Mouse (Mus musculus) midbrain, postnatal 0 days (tissue): ENCODE results near the gene Spata5. TPM values are rescaled to one million over a fixed set of nuclear protein-coding genes. Genes with fewer than 3 reads are reported as not detected.

ENCODE experiments used
- ATAC-seq: fragments of 200-750 bp; cut with Nextera tagmentation; 2 replicates; pipeline ENCODE4 v1.8.0; 2017; ENCODE audit warnings: moderate number of reproducible peaks, mild to moderate bottlenecking, moderate TSS enrichment, moderate library complexity; ENCODE audit not compliant: low FRiP score
- DNase-seq: peaks from one replicate; pipeline ENCODE4 v3.0.0-alpha.2; 2015; ENCODE audit warnings: low spot score
- H3K27ac ChIP-seq: fragments of 300-500 bp; sonication (generic); 2 replicates; pipeline ENCODE4 v1.5.1; 2014; ENCODE audit warnings: low read depth, mild to moderate bottlenecking, low read length, mixed read lengths
- H3K27me3 ChIP-seq: fragments of 300-500 bp; sonication (generic); 2 replicates; pipeline ENCODE4 v1.6.1; 2014; ENCODE audit warnings: low read length, control low read depth, mixed read lengths; ENCODE audit not compliant: insufficient read depth
- H3K36me3 ChIP-seq: fragments of 300-500 bp; sonication (generic); 2 replicates; pipeline ENCODE4 v1.6.1; 2014; ENCODE audit warnings: low read length, control low read depth, mixed read lengths; ENCODE audit not compliant: insufficient read depth
- H3K4me1 ChIP-seq: fragments of 300-500 bp; sonication (generic); 2 replicates; pipeline ENCODE4 v1.6.1; 2014; ENCODE audit warnings: mild to moderate bottlenecking, control low read depth, antibody characterized with exemption, low read length, mixed read lengths; ENCODE audit not compliant: insufficient read depth
- H3K4me2 ChIP-seq: fragments of 300-500 bp; sonication (generic); 2 replicates; pipeline ENCODE4 v1.6.1; 2014; ENCODE audit warnings: low read depth, mild to moderate bottlenecking, low read length, mixed read lengths; ENCODE audit not compliant: poor library complexity, severe bottlenecking
- H3K4me3 ChIP-seq: fragments of 300-500 bp; sonication (generic); 2 replicates; pipeline ENCODE4 v1.5.1; 2014; ENCODE audit warnings: low read depth, mild to moderate bottlenecking, low read length, moderate library complexity
- H3K9ac ChIP-seq: fragments of 300-500 bp; sonication (generic); replicated peaks from 2 replicates; pipeline ENCODE4 v1.6.1; 2014; ENCODE audit warnings: mild to moderate bottlenecking, low read length, moderate library complexity, mixed read lengths; ENCODE audit not compliant: poor library complexity, severe bottlenecking
- H3K9me3 ChIP-seq: fragments of 300-500 bp; sonication (generic); 2 replicates; pipeline ENCODE4 v1.6.1; 2016; ENCODE audit warnings: low read length, control low read depth
- CTCF ChIP-seq: IDR thresholded peaks from 2 replicates; pipeline ENCODE4 v1.5.1; 2016; ENCODE audit warnings: antibody characterized with exemption, mild to moderate bottlenecking
- WGBS: fragments of 180-500 bp; shearing (Covaris S2); extraction: QIAGEN DNeasy Blood & Tissue Kit; methylation state at CpG from one replicate; pipeline ENCODE4 v1.1.7; 2014; 5-methylcytosine and 5-hydroxymethylcytosine counted together
- polyA plus RNA-seq: library from polyadenylated mRNA; unstranded; fragments of >200 nt; fragmentation: Nextera tagmentation; extraction: Ambion mirVana; gene quantifications from 2 replicates; pipeline ENCODE4 v1.2.1, GENCODE M21; 2015
- total RNA-seq: library from RNA; depleted of rRNA; stranded (reverse); fragments of >200 nt; gene quantifications from 2 replicates; pipeline ENCODE4 v1.2.3, GENCODE M21; 2014; rRNA removed

Spata5 gene
- total and polyA plus RNA-seq, 2 experiments from 2014 or later: 18.9 to 19.5 TPM

DNA sequence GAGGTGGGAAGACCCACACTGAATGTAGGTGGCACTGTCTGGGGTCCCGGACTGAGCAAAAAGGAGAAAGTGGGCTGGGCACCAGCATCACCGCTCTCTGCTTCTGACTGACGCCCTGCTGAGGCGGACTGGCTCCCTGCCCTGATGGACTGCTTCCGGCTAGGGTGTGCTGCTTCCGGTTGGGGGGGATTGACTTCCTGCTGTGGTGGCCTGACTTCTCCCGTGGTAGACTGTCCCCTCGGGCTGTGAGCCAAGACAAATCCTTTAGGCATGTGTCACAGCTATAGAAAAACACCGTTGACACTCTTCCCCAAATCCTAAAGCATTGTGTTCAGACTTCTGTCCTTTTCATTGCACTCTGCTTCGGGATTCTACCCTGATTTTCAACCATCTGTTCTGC, 194.0 kb downstream of the Spata5 start:
- Histone ChIP-seq H3K4me1 (no peaks in the 10 kb centered on the region), H3K27me3 (no peaks in the 10 kb centered on the region), H3K27ac (no peak overlapping the region), H3K4me2 (no peak overlapping the region), H3K36me3 (no peaks in the 10 kb centered on the region), H3K9ac (no peak overlapping the region), H3K4me3 (no peak overlapping the region), H3K9me3 (no peaks in the 10 kb centered on the region)
- DNase-seq (no peak), ATAC-seq (no peak)
- WGBS: 59% methylated on average over 10 of the region's 10 CpGs
- TF ChIP-seq CTCF: no peak

DNA sequence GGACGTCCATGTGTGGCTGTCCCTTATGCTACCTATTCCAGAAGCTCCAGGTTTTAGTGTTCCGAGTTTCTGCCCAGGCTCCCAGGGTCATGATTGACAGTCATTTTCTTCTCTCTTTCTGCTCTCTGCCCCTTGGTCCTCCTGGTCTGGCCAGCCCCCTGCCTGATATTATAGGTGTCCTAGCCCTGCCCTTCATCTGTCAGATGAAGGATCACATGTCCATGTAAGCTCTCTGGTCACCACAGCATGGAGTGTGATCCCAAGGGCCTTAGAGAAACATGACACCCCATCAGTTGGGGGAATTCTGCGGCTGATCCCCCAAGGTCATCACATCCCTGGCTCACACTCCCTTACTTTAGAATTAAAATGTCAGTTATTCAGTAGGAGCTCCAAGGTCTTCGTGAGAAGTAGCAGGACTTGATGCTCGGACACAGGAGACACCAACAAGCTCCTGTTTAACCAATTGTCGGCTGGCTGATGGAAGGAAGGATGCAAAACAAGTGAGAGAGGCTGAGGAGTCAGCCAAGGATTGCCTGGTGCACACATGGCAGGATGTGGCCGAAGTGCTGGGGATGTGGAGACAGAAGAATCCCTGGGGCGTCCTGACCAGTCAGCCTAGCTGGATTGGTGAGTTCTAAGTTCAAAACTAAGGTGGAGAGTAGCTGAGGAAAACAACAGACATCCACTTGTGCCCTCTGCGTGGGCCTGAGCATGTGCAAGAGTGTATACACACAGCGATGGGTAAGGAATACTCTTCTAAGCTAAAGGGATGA, 195.4 kb downstream of the Spata5 start:
- no peak for DNase-seq
- Histone ChIP-seq H3K4me3 (no peak overlapping the region), H3K36me3 (no peaks in the 10 kb centered on the region), H3K4me2 (no peak overlapping the region), H3K27ac (no peak overlapping the region), H3K9ac (no peak overlapping the region), H3K27me3 (no peaks in the 10 kb centered on the region), H3K9me3 (no peaks in the 10 kb centered on the region), H3K4me1 (no peaks in the 10 kb centered on the region)
- no peak for ATAC-seq
- no peak for TF ChIP-seq CTCF
- WGBS: 89% methylated on average over 10 of the region's 10 CpGs

DNA sequence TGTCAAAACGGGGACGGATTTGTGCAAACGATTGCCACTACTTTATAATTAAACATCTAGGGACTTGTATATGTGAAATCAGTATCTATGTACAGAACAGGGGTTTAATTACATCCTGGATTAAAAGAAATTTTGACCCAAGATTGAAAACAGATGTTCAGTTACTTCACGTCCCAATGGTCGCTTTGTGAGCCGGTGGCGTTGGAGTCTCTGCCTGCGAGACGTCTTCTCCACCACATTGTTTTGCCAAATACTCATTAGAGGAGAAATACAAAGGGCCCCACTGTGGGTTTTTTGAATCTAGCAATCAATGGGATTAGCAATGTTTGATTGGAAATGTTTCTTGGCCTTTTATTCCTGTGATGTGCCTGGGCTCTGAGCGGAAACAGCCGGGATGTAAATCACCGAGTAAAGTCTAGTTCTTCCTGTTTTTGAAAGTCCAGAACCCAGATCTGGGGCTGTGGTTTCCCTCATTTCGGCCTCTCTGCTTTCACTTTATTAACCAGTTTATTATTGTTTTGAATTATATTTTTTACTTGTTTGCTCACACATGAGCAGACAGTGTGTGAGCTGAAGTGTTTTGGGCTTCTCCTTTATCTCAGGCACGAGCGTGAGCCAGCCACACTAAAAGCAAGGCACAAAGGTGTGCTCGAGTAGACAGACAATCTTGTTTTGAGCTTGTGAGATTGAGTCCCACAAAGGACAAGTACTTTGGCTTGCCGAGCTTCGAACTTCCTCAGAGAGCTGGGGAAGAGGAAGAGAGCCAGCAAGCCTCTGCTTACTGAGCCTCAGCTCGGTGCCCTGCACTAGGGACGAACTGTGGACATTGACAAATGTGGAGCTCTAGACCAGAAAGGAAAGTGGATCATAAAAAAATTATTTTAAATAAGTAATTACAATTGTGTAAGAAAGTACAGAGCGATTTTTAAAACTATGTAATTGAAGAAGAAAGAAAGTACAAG, 197.2 kb downstream of the Spata5 start:
- H3K9me3 ChIP-seq: no peaks in the 10 kb centered on the region
- TF ChIP-seq CTCF: no peak
- H3K9ac ChIP-seq: no peak overlapping the region
- H3K4me2 ChIP-seq: no peak overlapping the region
- no peaks in the 10 kb centered on the region for H3K27me3 ChIP-seq
- no peaks in the 10 kb centered on the region for H3K4me1 ChIP-seq
- no peak overlapping the region for H3K27ac ChIP-seq
- H3K36me3 ChIP-seq: no peaks in the 10 kb centered on the region
- WGBS: 68% methylated on average over 21 of the region's 21 CpGs
- no peak for DNase-seq
- H3K4me3 ChIP-seq: no peak overlapping the region
- no peak for ATAC-seq

Other genes with a start within 250 kb of the Spata5 start
- not detected in 2 replicates for gene Il21, start 187.3 kb upstream of the Spata5 start, total RNA-seq
- gene Il21, start 187.3 kb upstream of the Spata5 start, polyA plus RNA-seq: not detected in 2 replicates
- 2.7 and 6.5 TPM in 2 replicates for gene Bbs12, start 107.3 kb upstream of the Spata5 start, total RNA-seq
- 3.2 TPM in 2 replicates for gene Bbs12, start 107.3 kb upstream of the Spata5 start, polyA plus RNA-seq
- gene Cetn4, start 107.2 kb upstream of the Spata5 start, total RNA-seq: 1.9 and 2.5 TPM in 2 replicates
- gene Cetn4, start 107.2 kb upstream of the Spata5 start, polyA plus RNA-seq: 2.7 and 4.0 TPM in 2 replicates
- 1.9 and 2.8 TPM in 2 replicates for gene Fgf2, start 71.5 kb upstream of the Spata5 start, total RNA-seq
- 0.53 and 0.57 TPM in 2 replicates for gene Fgf2, start 71.5 kb upstream of the Spata5 start, polyA plus RNA-seq
- gene Nudt6, start 315 bp downstream of the Spata5 start, total RNA-seq: 1.3 and 4.3 TPM in 2 replicates
- 10.7 and 10.9 TPM in 2 replicates for gene Nudt6, start 315 bp downstream of the Spata5 start, polyA plus RNA-seq
- 24.9 and 31.9 TPM in 2 replicates for gene Spry1, start 220.1 kb downstream of the Spata5 start, total RNA-seq
- gene Spry1, start 220.1 kb downstream of the Spata5 start, polyA plus RNA-seq: 5.9 TPM in 2 replicates